Mouse (Mus musculus): ENCODE results near the gene Mastl.
A peak's percentile ranks its signal among the peaks of the same experiment; 100 is the strongest.

Gene Mastl

GRCm38 (mm10) chr2:23155777-23156607, at the start of gene Mastl, which contains the start of gene Yme1l1:
Gene Mastl (minus strand): TSS chr2:23156024.
Gene Yme1l1 (plus strand): TSS chr2:23156369.
- DNase-seq (ENCODE audit: low spot score), result peak; percentile 96

- no peak for DNase-seq (ENCODE audit: low spot score)
These were observed 47.3 kb upstream of the Mastl start for GRCm38 (mm10) chr2:23202900-23203670.

- no peak for DNase-seq (ENCODE audit: low spot score)
These were observed 45.2 kb upstream of the Mastl start for GRCm38 (mm10) chr2:23201034-23201433.

- DNase-seq (ENCODE audit: low spot score), result no peak
These were observed 38.5 kb upstream of the Mastl start for GRCm38 (mm10) chr2:23194366-23194765.

- no peak for DNase-seq (ENCODE audit: low spot score)
These were observed 16.5 kb upstream of the Mastl start for GRCm38 (mm10) chr2:23172305-23172704.

- DNase-seq (ENCODE audit: low spot score), result no peak
These were observed 821 bp upstream of the Mastl start for GRCm38 (mm10) chr2:23156608-23157081.

- peak; percentile 59 for DNase-seq (ENCODE audit: low spot score)
These were observed 614 bp downstream of the Mastl start for GRCm38 (mm10) chr2:23155199-23155621.

- no peak for DNase-seq (ENCODE audit: low spot score)
These were observed 36.3 kb downstream of the Mastl start for GRCm38 (mm10) chr2:23119573-23119972.

- DNase-seq (ENCODE audit: low spot score), result no peak
These were observed 53.6 kb downstream of the Mastl start for GRCm38 (mm10) chr2:23102266-23102665.

GRCm38 (mm10) chr2:23097028-23097427, 58.8 kb downstream of the Mastl start:
- DNase-seq (ENCODE audit: low spot score), result no peak

GRCm38 (mm10) chr2:23092216-23092615, 63.6 kb downstream of the Mastl start:
- DNase-seq (ENCODE audit: low spot score), result peak; percentile 29

GRCm38 (mm10) chr2:23084540-23084939, 71.3 kb downstream of the Mastl start:
- DNase-seq (ENCODE audit: low spot score), result no peak

- no peak for DNase-seq (ENCODE audit: low spot score)
These were observed 77.2 kb downstream of the Mastl start for GRCm38 (mm10) chr2:23078588-23078987.

- no peak for DNase-seq (ENCODE audit: low spot score)
These were observed 78.1 kb downstream of the Mastl start for GRCm38 (mm10) chr2:23077693-23078092.

- no peak for DNase-seq (ENCODE audit: low spot score)
These were observed 79.0 kb downstream of the Mastl start for GRCm38 (mm10) chr2:23076783-23077182.

- peak; percentile 55 for DNase-seq (ENCODE audit: low spot score)
These were observed 80.0 kb downstream of the Mastl start for GRCm38 (mm10) chr2:23075846-23076245.

GRCm38 (mm10) chr2:23071406-23071805, 84.4 kb downstream of the Mastl start:
- no peak for DNase-seq (ENCODE audit: low spot score)

- no peak for DNase-seq (ENCODE audit: low spot score)
These were observed 85.3 kb downstream of the Mastl start for GRCm38 (mm10) chr2:23070491-23070890.

GRCm38 (mm10) chr2:23068894-23069744, 86.7 kb downstream of the Mastl start:
- DNase-seq (ENCODE audit: low spot score), result peak; percentile 94

- no peak for DNase-seq (ENCODE audit: low spot score)
These were observed 87.5 kb downstream of the Mastl start for GRCm38 (mm10) chr2:23068370-23068737.

- peak; percentile 96 for DNase-seq (ENCODE audit: low spot score)
These were observed 88.1 kb downstream of the Mastl start, which contains the start of gene Acbd5 for GRCm38 (mm10) chr2:23067552-23068369. Gene Acbd5 (plus strand): TSS chr2:23068167.
